Mouse (Mus musculus): ENCODE data around the gene Rnase10. TPM values are rescaled to one million over a fixed set of nuclear protein-coding genes. Genes with fewer than 3 reads are reported as not detected.
"Not testable (repeated sequence)": the region's sequence is repeated elsewhere in the genome, so short reads cannot be mapped to it uniquely, and the experiment has no call there.

Gene Rnase10
- total RNA-seq, 2 experiments from 2014 or later: not detected

- no peak overlapping the region for H3K27ac ChIP-seq
- DNase-seq (ENCODE audit: low spot score in 2 of 2): no peak
- no peak for TF ChIP-seq CTCF (conservative IDR thresholded peaks at IDR 0.05)
- no peak overlapping the region for H3K4me3 ChIP-seq
These were observed 26.3 kb upstream of the Rnase10 start for GRCm38 (mm10) chr14:50981207-50981606.

GRCm38 (mm10) chr14:50981837-50982236, 25.7 kb upstream of the Rnase10 start:
- no peak overlapping the region for H3K27ac ChIP-seq
- H3K4me3 ChIP-seq: no peak overlapping the region
- no peak for DNase-seq (ENCODE audit: low spot score in 2 of 2)
- TF ChIP-seq CTCF (conservative IDR thresholded peaks at IDR 0.05): no peak

- DNase-seq (ENCODE audit: low spot score in 2 of 2): no peak
- Histone ChIP-seq H3K4me3 (no peak overlapping the region), H3K27ac (no peak overlapping the region)
- no peak for TF ChIP-seq CTCF (conservative IDR thresholded peaks at IDR 0.05)
These were observed 19.9 kb upstream of the Rnase10 start for GRCm38 (mm10) chr14:50987668-50988067.

DNA sequence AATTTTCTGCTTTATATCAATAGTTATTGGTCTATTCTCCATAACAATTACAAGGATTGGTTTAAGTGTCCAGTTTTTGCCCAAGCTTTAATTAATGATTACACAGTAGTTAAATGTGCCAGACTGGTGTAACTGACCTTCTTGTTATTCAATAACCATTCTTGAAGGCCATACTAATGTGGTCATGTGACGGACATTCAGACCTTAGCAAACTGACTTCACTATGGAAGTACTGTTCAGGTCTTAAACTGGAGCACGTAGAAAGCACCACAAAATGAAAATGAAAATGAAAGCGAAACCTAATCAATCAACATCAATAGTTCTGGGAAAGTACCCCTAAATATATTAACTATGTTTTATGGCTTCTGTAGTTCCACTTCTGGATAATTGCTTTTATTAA, 16.5 kb upstream of the Rnase10 start:
- no peak for TF ChIP-seq CTCF (conservative IDR thresholded peaks at IDR 0.05)
- no peak overlapping the region for H3K27ac ChIP-seq
- H3K4me3 ChIP-seq: no peak overlapping the region
- DNase-seq (ENCODE audit: low spot score in 2 of 2): no peak

DNA sequence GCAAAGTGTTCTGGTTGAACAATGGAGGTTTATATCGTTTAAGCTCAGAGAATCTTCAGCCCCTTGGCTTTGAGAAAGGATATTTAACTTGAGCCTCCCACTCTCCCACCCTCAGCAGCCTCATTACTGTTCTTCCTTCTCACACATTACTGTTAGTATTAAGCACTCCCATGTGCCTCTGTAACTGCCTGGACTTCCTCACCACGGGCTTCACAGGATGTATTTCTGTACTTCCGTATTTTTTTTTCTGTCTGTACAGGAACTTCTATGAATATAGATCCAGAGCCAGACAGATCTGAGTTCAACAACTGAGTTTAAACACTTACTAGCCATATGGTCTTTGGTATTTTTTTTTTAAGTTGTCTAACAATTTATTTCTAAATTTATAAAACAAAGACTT, 10.5 kb upstream of the Rnase10 start:
- no peak for DNase-seq (ENCODE audit: low spot score in 2 of 2)
- no peak overlapping the region for H3K4me3 ChIP-seq
- no peak for TF ChIP-seq CTCF (conservative IDR thresholded peaks at IDR 0.05)
- peak overlapping the region; percentile 75 for H3K27ac ChIP-seq

GRCm38 (mm10) chr14:50997999-50998666, 9.4 kb upstream of the Rnase10 start:
- TF ChIP-seq CTCF (conservative IDR thresholded peaks at IDR 0.05): no peak
- no peak for DNase-seq (ENCODE audit: low spot score in 2 of 2)
- H3K27ac ChIP-seq: peak overlapping the region; percentile 75
- no peak overlapping the region for H3K4me3 ChIP-seq

GRCm38 (mm10) chr14:51007914-51008713, 563 bp downstream of the Rnase10 start:
- peak overlapping the region; percentile 73 for H3K27ac ChIP-seq
- peak; percentile 8 to 11 for DNase-seq (ENCODE audit: low spot score in 2 of 2)
- no peak for TF ChIP-seq CTCF (conservative IDR thresholded peaks at IDR 0.05)

GRCm38 (mm10) chr14:51008781-51009180, 1.2 kb downstream of the Rnase10 start:
- no peak for TF ChIP-seq CTCF (conservative IDR thresholded peaks at IDR 0.05)
- DNase-seq (ENCODE audit: low spot score in 2 of 2): no peak
- no peak overlapping the region for H3K4me3 ChIP-seq
- peak overlapping the region; percentile 73 for H3K27ac ChIP-seq

More at GRCm38 (mm10) chr14:51007914-51008713, 563 bp downstream of the Rnase10 start:
- no peak overlapping the region for H3K4me3 ChIP-seq

- no peak overlapping the region for H3K4me3 ChIP-seq
- H3K27ac ChIP-seq: no peak overlapping the region
- DNase-seq (ENCODE audit: low spot score in 2 of 2): no peak
- TF ChIP-seq CTCF (conservative IDR thresholded peaks at IDR 0.05): no peak
These were observed 2.0 kb downstream of the Rnase10 start for GRCm38 (mm10) chr14:51009572-51009971.

DNA sequence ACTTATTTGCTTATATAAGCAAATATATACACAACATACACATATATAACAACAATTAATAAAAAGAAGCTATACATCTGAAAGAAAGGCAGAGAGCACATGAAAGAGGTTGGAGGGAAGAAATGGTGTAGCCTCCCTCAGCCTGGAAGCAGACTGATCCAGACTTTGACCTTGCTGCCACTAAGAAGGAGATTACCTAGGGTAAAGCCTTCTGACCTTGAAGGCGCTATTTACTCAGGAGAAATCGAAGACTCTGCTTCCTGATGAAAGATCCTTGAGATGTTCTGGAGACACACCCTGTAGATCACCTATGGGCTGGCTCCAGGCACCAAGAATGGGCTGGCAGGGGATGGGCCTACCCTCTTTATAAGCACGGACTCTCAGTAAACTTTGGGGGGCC, 7.2 kb downstream of the Rnase10 start:
- DNase-seq (ENCODE audit: low spot score in 2 of 2); H3K4me3 ChIP-seq; H3K27ac ChIP-seq: not testable (repeated sequence)

- TF ChIP-seq CTCF (conservative IDR thresholded peaks at IDR 0.05): no peak
- H3K4me3 ChIP-seq: no peak overlapping the region
- no peak overlapping the region for H3K27ac ChIP-seq
- no peak for DNase-seq (ENCODE audit: low spot score in 2 of 2)
These were observed 8.2 kb downstream of the Rnase10 start for GRCm38 (mm10) chr14:51015780-51016179.

GRCm38 (mm10) chr14:51017256-51017655, 9.7 kb downstream of the Rnase10 start:
- TF ChIP-seq CTCF (conservative IDR thresholded peaks at IDR 0.05): no peak
- Histone ChIP-seq H3K27ac (no peak overlapping the region), H3K4me3 (no peak overlapping the region)
- DNase-seq (ENCODE audit: low spot score in 2 of 2): no peak

DNA sequence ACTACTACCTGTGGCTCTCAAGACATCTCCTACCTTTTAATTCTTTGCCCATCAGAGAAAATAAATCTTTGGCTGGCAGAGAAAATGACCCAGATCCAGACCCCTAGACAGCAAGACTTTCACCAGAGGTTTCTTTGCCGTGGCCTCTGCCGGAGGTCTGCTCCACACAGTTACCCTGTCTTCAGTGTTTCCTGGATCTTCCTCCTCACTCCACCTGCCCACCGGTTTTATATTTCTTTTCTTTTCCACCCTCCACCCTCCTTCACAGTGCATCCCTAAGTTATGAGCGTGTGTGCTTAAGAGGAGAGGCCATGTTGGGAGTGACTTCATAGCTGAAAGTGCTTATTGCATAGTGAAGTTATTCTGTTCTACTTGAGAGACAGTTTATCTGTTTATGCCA, 15.9 kb downstream of the Rnase10 start:
- Histone ChIP-seq H3K4me3 (no peak overlapping the region), H3K27ac (no peak overlapping the region)
- TF ChIP-seq CTCF (conservative IDR thresholded peaks at IDR 0.05): no peak
- DNase-seq (ENCODE audit: low spot score in 2 of 2): no peak

GRCm38 (mm10) chr14:51024820-51025219, 17.3 kb downstream of the Rnase10 start:
- DNase-seq (ENCODE audit: low spot score in 2 of 2): no peak
- Histone ChIP-seq H3K27ac (no peak overlapping the region), H3K4me3 (no peak overlapping the region)
- no peak for TF ChIP-seq CTCF (conservative IDR thresholded peaks at IDR 0.05)

All from layer of hippocampus, adult 2 months (tissue).